In genomic region chr16:90423898-90424297, GRCm38 (mm10) we compare ENCODE assay signal across 10 mouse cellular contexts. TPM values are rescaled to one million over a fixed set of nuclear protein-coding genes. Genes with fewer than 3 reads are reported as not detected.
DNase-seq lines count a peak whose midpoint lies in the region; ATAC-seq and TF ChIP-seq lines count a peak whose summit lies in the region.
"Had no signal": no experiment of that assay in that cellular context is flagged by ENCODE, and none has a peak within 500 bp of the region (broad histone marks: within the 10 kb centered on the region; RNA-seq: fewer than 3 reads in every experiment).

No protein-coding gene starts in this region.

- H3K36me3 ChIP-seq in heart, embryonic 12.5 days: peaks cover 10% of the 10 kb centered on the region
- H3K36me3 ChIP-seq in heart, adult 2 months (ENCODE audit: control insufficient read depth, insufficient read depth, low read length): no peaks in the 10 kb centered on the region
- H3K36me3 ChIP-seq in midbrain, embryonic 13.5 days: no peaks in the 10 kb centered on the region
- H3K36me3 ChIP-seq in midbrain, embryonic 11.5 days (ENCODE audit: control insufficient read depth, insufficient read depth, low read length): no peaks in the 10 kb centered on the region; the same call in 1 of the 2 replicates
- H3K36me3 ChIP-seq in hindbrain, embryonic 12.5 days: peaks cover 10% of the 10 kb centered on the region; the same call in 1 of the 2 replicates
- H3K36me3 ChIP-seq in stomach, embryonic 14.5 days (ENCODE audit: control insufficient read depth, insufficient read depth, low read length): no peaks in the 10 kb centered on the region

- peaks cover 78% of the 10 kb centered on the region for H3K4me1 ChIP-seq in heart, embryonic 12.5 days (replicated peaks)
- H3K4me1 ChIP-seq in heart, adult 2 months (ENCODE audit: control insufficient read depth, insufficient read depth, low read length): no peaks in the 10 kb centered on the region
- H3K4me1 ChIP-seq in midbrain, embryonic 13.5 days (replicated peaks): peaks cover 60% of the 10 kb centered on the region
- peaks cover 18% of the 10 kb centered on the region for H3K4me1 ChIP-seq in midbrain, embryonic 11.5 days (ENCODE audit: control insufficient read depth, insufficient read depth, low read length)
- H3K4me1 ChIP-seq in hindbrain, embryonic 12.5 days: peaks cover 61% of the 10 kb centered on the region
- peaks cover 42% of the 10 kb centered on the region for H3K4me1 ChIP-seq in stomach, embryonic 14.5 days (ENCODE audit: control insufficient read depth, insufficient read depth, low read length)

- no peak for TF ChIP-seq EP300 in heart, adult 2 months (IDR thresholded peaks at IDR 0.05; ENCODE audit: insufficient read depth, low read depth, low read length)

- no peak overlapping the region for H3K4me3 ChIP-seq in heart, embryonic 12.5 days
- no peak overlapping the region for H3K4me3 ChIP-seq in heart, adult 2 months
- no peak overlapping the region for H3K4me3 ChIP-seq in midbrain, embryonic 13.5 days (replicated peaks)
- H3K4me3 ChIP-seq in midbrain, embryonic 11.5 days (ENCODE audit: low read depth, low read length): no peak overlapping the region
- H3K4me3 ChIP-seq in hindbrain, embryonic 12.5 days: no peak overlapping the region
- H3K4me3 ChIP-seq in stomach, embryonic 14.5 days (ENCODE audit: low read depth, low read length): no peak overlapping the region

- no peaks in the 10 kb centered on the region for H3K27me3 ChIP-seq in heart, embryonic 12.5 days (replicated peaks)
- H3K27me3 ChIP-seq in heart, adult 2 months (ENCODE audit: control insufficient read depth, insufficient read depth, low read length): no peaks in the 10 kb centered on the region
- no peaks in the 10 kb centered on the region for H3K27me3 ChIP-seq in midbrain, embryonic 13.5 days
- H3K27me3 ChIP-seq in midbrain, embryonic 11.5 days (ENCODE audit: control insufficient read depth, insufficient read depth, low read length): no peaks in the 10 kb centered on the region
- H3K27me3 ChIP-seq in hindbrain, embryonic 12.5 days: no peaks in the 10 kb centered on the region
- H3K27me3 ChIP-seq in stomach, embryonic 14.5 days (ENCODE audit: control insufficient read depth, insufficient read depth, low read length): no peaks in the 10 kb centered on the region

- no peaks in the 10 kb centered on the region for H3K79me2 ChIP-seq in heart, adult 2 months (replicated peaks; ENCODE audit: control insufficient read depth, insufficient read depth, low read length)

- no peaks in the 10 kb centered on the region for H3K9me3 ChIP-seq in heart, embryonic 12.5 days (replicated peaks)
- H3K9me3 ChIP-seq in midbrain, embryonic 13.5 days: no peaks in the 10 kb centered on the region
- no peaks in the 10 kb centered on the region for H3K9me3 ChIP-seq in midbrain, embryonic 11.5 days (ENCODE audit: control insufficient read depth, low read length)
- H3K9me3 ChIP-seq in hindbrain, embryonic 12.5 days (replicated peaks): no peaks in the 10 kb centered on the region
- no peaks in the 10 kb centered on the region for H3K9me3 ChIP-seq in stomach, embryonic 14.5 days (ENCODE audit: control insufficient read depth, low read depth, low read length)

- DNase-seq in heart, adult 2 months: no peak
- DNase-seq in midbrain, embryonic 11.5 days (ENCODE audit: low spot score, missing footprints): no peak
- no peak for DNase-seq in right cerebral cortex, postnatal 14 days
- DNase-seq in urinary bladder, postnatal 10 days (ENCODE audit: low spot score): no peak
- DNase-seq: cerebellum, adult 9-10 months; gastrocnemius, postnatal 14 days had no signal

- TF ChIP-seq CTCF in heart, adult 2 months (IDR thresholded peaks at IDR 0.05): no peak

- peak overlapping the region; percentile 89 for H3K27ac ChIP-seq in heart, embryonic 12.5 days (ENCODE audit: poor library complexity, severe bottlenecking)
- H3K27ac ChIP-seq in heart, adult 2 months: no peak overlapping the region
- H3K27ac ChIP-seq in midbrain, embryonic 13.5 days: no peak overlapping the region
- H3K27ac ChIP-seq in midbrain, embryonic 11.5 days (ENCODE audit: low read depth, low read length): no peak overlapping the region
- no peak overlapping the region for H3K27ac ChIP-seq in hindbrain, embryonic 12.5 days
- H3K27ac ChIP-seq in stomach, embryonic 14.5 days (ENCODE audit: low read length): peak overlapping the region; percentile 13; the same call in 1 of the 2 replicates

- no peak for TF ChIP-seq POLR2A in heart, adult 2 months (IDR thresholded peaks at IDR 0.05; ENCODE audit: insufficient read depth, low read depth, low read length)

- intact Hi-C loops in heart, adult 2 months (cut with DNase I): no loop called here

- H3K9ac ChIP-seq in heart, embryonic 12.5 days: 0 out of 2 replicates have a peak overlapping the region, but pooled peaks have one; percentile 8
- no peak overlapping the region for H3K9ac ChIP-seq in heart, adult 2 months (ENCODE audit: low read depth, low read length)
- 0 out of 2 replicates have a peak overlapping the region, but pooled peaks have one; percentile 36 for H3K9ac ChIP-seq in midbrain, embryonic 13.5 days (replicated peaks)
- no peak overlapping the region for H3K9ac ChIP-seq in midbrain, embryonic 11.5 days (ENCODE audit: low read length)
- H3K9ac ChIP-seq in hindbrain, embryonic 12.5 days: no peak overlapping the region
- H3K9ac ChIP-seq in stomach, embryonic 14.5 days (replicated peaks; ENCODE audit: low read depth, low read length): no peak overlapping the region

- ATAC-seq in heart, embryonic 12.5 days (ENCODE audit: insufficient number of reproducible peaks, low FRiP score): peak; percentile 58; the same call in 1 of the 2 replicates
- ATAC-seq in midbrain, embryonic 13.5 days: 0 out of 2 replicates have a peak, but pooled peaks have one; percentile 25
- no peak for ATAC-seq in midbrain, embryonic 11.5 days (ENCODE audit: low FRiP score)
- ATAC-seq in hindbrain, embryonic 12.5 days (ENCODE audit: low FRiP score): peak; percentile 42; the same call in 1 of the 2 replicates
- peak; percentile 56; the same call in 1 of the 2 replicates for ATAC-seq in stomach, embryonic 14.5 days (ENCODE audit: insufficient number of reproducible peaks, insufficient read depth, low FRiP score, low read depth)

- 19% methylated on average over 3 of the region's 3 CpGs for whole genome bisulfite sequencing in heart, embryonic 12.5 days
- WGBS in heart, adult 2 months: 47% methylated on average over 3 of the region's 3 CpGs
- 60% methylated on average over 3 of the region's 3 CpGs for WGBS in midbrain, embryonic 13.5 days
- WGBS in midbrain, embryonic 11.5 days: 65% methylated on average over 3 of the region's 3 CpGs
- WGBS in hindbrain, embryonic 12.5 days: 33% methylated on average over 3 of the region's 3 CpGs
- WGBS in stomach, embryonic 14.5 days: 27% methylated on average over 3 of the region's 3 CpGs

- H3K4me2 ChIP-seq in heart, embryonic 12.5 days: peak overlapping the region; percentile 27
- no peak overlapping the region for H3K4me2 ChIP-seq in midbrain, embryonic 13.5 days (replicated peaks)
- no peak overlapping the region for H3K4me2 ChIP-seq in midbrain, embryonic 11.5 days
- H3K4me2 ChIP-seq in hindbrain, embryonic 12.5 days (replicated peaks): no peak overlapping the region
- no peak overlapping the region for H3K4me2 ChIP-seq in stomach, embryonic 14.5 days (replicated peaks; ENCODE audit: low read depth, low read length)

RNA-seq across cellular contexts. Expression of gene Hunk, which starts 38.1 kb away (rescaled TPM):
- polyA plus RNA-seq in heart, embryonic 12.5 days (2016; fragmentation: Nextera tagmentation; extraction: Ambion mirVana): 19.3 and 22.4 TPM in 2 replicates
- under 1 TPM; 0.44 to 0.59 TPM for total RNA-seq in heart, adult 2 months (2021)
- polyA plus RNA-seq in heart, adult 2 months (2012; rRNA removed): 0.53 and 0.59 TPM in 2 replicates
- 6.5 and 8.5 TPM in 2 replicates for polyA plus RNA-seq in midbrain, embryonic 13.5 days (2015; fragmentation: Nextera tagmentation; extraction: Ambion mirVana)
- 9.7 TPM in 2 replicates for polyA plus RNA-seq in midbrain, embryonic 11.5 days (2014; fragmentation: Nextera tagmentation; extraction: Ambion mirVana)
- polyA plus RNA-seq in hindbrain, embryonic 12.5 days (2016; fragmentation: Nextera tagmentation; extraction: Ambion mirVana): 17.9 and 18.9 TPM in 2 replicates
- polyA plus RNA-seq in stomach, embryonic 14.5 days (2014; fragmentation: Nextera tagmentation; extraction: Ambion mirVana): 10.7 and 11.7 TPM in 2 replicates

Comparison
In these comparisons a context has a peak if more than half of its experiments do, and no peak if none do; other contexts are left out.
1. H3K27ac ChIP-seq: peak in heart, embryonic 12.5 days (single experiment) and stomach, embryonic 14.5 days (single experiment); none in heart, adult 2 months (single experiment), midbrain, embryonic 13.5 days (single experiment), midbrain, embryonic 11.5 days (single experiment) and hindbrain, embryonic 12.5 days (single experiment).
2. H3K9ac ChIP-seq: peak in heart, embryonic 12.5 days (single experiment) and midbrain, embryonic 13.5 days (single experiment); none in heart, adult 2 months (single experiment), midbrain, embryonic 11.5 days (single experiment), hindbrain, embryonic 12.5 days (single experiment) and stomach, embryonic 14.5 days (single experiment).